Mouse (Mus musculus): Measurements from ENCODE around the gene Gtf2f2.

Gene Gtf2f2

GRCm38 (mm10) chr14:75863549-75864409 is 146.9 kb downstream of the Gtf2f2 start:
- DNase-seq (ENCODE audit: low spot score) = peak; percentile 89

DNA sequence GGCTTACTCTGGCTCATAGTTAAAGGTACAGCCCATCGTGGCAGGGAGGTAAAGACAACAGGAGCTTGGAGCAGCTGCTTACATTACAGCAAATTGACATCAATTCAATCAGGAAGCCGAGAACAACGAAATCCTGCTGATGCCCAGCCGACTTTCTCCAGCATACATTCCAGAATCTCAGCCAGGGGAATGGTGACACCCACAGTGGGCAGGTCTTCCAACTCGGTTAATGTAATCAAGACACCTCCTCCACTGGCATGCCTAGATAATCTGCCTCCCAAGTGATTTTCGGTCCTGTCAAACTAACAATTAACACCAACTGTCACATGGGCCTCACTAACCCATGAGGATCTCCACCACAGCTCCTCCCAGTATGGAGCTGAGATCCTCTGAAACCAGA is 148.0 kb downstream of the Gtf2f2 start:
- no peak for DNase-seq (ENCODE audit: low spot score)

GRCm38 (mm10) chr14:75859619-75860018 is 151.0 kb downstream of the Gtf2f2 start:
- DNase-seq (ENCODE audit: low spot score) = no peak

DNA sequence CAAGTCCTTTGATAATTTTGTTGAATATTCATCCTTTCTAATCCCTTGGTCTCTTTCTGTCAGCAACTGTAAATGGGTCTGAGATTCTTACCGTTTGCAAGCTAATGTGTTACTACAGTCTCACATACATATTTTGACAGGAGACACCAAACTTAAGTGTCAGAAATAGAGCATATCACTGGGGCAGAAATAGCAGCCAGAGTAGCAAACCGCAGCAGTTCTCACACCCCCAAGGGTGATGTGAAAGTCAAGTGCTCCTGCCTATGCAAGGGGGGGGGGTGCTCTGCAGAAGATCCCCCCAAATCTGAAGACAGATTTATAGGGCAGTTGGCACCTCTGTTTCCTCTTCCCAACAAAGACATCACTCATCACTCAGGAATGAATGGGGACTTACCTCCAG is 152.5 kb downstream of the Gtf2f2 start:
- DNase-seq (ENCODE audit: low spot score) = no peak

DNA sequence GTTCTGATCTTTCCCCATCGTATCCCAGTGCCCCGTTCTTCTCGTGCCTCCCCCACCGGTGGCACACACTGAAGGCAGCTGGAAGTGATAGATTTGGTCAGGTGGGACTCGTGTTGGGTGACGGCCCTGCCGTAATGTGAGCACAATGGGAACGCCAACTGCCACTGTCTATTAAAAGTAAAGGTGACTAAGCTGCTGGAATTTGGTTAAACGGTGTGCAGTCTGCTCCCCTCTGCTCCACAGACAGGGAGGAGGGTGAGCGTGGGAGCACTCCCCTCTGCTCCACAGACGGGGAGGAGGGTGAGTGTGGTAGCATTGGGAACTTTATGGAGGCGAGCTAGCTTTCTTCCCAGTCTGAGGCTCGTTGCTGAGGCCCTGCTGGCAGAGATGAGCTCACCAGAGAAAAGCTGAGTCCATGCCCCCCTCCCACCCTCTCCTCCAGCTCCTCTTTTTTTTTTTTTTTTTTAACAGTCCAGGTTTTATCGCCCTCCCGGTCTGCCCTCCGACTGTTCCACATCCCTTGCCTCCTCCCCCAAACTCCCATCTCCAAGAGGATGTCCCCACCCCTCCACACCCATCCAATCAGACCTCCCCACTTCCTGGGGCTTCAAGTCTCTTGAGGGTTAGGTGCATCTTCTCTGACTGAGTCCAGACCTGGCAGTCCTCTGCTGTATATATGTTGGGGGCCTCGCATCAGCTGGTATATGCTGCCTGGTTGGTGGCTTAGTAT is 155.2 kb downstream of the Gtf2f2 start:
- no peak for DNase-seq (ENCODE audit: low spot score)

DNA sequence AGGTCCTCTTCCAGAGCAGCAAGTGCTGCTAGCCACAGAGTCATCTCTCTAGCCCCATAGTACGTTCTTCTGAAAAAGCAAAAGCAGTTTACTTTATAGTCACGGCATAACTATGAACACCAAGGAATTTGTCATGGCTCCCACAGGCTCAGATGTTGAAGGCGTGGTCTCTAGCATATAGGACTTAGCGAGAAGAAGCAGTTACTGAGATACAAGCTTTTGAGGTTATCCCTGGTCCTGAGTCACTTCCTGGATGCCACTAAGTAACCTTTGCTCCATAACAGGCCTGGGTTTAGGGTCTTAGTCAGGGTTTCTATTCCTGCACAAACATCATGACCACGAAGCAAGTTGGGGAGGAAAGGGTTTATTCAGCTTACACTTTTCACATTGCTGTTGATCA is 158.6 kb downstream of the Gtf2f2 start:
- no peak for DNase-seq (ENCODE audit: low spot score)

GRCm38 (mm10) chr14:75850819-75851218 is 159.8 kb downstream of the Gtf2f2 start:
- DNase-seq (ENCODE audit: low spot score) = no peak

DNA sequence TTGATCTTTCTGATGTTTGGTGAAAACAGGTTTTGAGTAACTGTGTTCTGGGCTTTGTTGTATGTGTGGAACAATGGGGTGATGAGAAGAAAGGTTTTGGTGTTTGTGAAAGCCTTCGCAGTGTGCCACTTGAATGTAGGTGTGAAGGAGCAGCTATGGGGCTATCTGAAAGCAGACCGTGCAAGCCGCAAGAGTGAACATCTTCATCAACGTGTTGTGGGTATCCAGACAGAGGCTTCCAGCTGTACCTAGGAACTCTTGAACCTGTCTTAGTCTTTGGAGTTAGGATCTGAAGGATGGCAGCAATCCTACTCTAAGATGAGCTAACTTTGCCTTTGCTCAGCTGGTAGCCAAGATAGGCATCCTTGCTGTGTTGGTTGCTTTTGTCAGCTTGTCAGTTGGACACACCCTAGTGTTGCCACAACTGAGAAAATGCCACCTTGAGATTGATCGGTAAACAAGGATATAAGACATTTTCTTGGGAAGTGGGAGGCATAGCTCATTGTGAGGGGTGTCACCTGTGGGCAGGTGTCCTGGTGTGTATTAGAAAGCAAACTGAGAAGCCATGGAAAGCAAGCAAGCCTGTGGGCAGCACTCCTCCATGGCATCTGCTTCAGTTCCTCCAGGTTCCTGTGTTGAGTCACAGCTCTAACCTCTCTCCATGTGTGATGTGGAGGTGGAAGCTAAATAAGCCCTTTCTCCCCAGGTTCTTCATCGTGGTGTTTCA is 160.7 kb downstream of the Gtf2f2 start:
- no peak for DNase-seq (ENCODE audit: low spot score)

DNA sequence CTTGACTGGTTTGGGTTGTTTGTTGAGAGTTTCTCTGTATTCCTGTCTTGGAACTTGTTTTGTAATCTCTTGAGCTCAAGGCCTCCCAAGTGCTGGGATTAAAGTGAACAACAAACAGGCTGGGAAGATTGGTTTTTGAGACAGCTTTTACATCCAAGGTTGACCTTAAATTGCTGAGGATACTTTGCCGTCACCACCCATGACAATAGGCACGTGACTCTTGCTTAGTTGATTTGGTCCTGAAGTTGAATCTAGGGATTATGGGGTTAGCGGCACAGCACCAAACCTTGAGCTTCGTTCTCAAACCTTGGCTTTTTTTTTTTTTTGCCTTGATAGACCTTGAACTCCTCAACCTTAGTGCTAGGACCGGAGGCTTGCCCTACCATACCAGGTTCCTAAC is 161.4 kb downstream of the Gtf2f2 start:
- no peak for DNase-seq (ENCODE audit: low spot score)

GRCm38 (mm10) chr14:75848482-75848881 is 162.2 kb downstream of the Gtf2f2 start:
- DNase-seq (ENCODE audit: low spot score) = no peak

DNA sequence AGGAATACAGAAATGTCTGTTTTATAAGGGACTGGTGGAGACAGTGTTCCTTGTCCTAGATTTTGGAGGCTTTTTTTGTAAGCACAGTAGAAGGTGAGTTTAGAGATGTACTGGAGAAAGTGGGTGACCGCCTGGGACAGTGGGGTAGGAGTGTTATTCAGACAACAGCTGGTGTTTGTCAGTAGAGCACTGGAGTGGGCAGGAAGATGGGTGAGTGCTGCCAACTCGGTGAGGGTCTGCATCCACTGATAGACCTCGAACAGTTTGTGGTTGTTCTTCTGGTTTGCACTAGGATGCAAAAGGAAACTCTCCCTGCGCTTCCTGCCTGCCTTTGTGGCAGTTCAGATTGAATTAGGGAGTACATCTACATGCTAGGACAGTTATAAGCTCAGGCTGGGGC is 163.0 kb downstream of the Gtf2f2 start:
- DNase-seq (ENCODE audit: low spot score) = no peak
